Mouse (Mus musculus) cerebellum, postnatal 4 days (tissue): ENCODE measurements around the gene Actr1a.

Source experiments
- DNase-seq, 2 experiments: peaks; one replicate each; pipeline ENCODE4 v3.0.0; 2022; ENCODE audit warnings: low spot score in 2 of 2, mixed read lengths in 1 of 2

Actr1a gene

DNA sequence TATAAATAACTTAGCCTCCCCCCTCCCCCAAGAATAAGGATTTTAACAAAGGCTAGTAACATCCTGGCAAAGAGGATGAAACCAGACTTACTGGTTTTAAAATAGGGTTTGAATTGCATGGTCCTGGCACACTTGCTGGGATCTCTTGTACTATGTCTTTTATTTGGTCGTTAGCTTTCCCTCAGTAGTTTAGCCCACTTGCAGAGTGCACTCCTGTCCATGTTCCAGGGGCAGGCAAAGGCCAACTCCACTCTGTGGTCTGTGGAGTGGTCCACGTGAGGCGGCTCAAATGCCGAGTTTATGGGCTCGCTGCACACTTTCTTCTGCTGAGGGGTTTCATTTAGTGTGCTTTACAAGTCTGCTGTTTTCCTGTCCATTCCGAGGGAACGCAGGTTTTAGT, 4.3 kb upstream of the Actr1a start:
- no peak for DNase-seq

DNA sequence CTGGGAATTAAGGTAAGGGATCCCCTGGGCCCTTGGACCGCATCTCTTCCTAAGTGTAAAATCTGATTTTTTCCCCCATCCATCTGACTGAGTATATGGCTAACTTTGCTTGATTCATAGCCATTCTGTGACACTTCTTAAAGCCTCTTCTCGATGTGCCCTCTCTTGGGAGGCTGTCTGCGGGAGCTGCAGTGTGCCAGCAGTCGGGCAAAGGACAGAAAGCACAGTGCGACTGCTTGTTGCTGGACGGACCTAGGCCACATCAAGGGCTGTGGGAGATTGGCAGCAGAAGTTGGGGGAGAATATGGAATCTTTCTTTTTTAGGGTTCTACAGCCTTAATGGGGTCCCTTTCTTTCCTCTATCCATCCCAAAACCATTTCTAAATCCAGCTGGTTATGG, 3.8 kb upstream of the Actr1a start:
- no peak for DNase-seq

DNA sequence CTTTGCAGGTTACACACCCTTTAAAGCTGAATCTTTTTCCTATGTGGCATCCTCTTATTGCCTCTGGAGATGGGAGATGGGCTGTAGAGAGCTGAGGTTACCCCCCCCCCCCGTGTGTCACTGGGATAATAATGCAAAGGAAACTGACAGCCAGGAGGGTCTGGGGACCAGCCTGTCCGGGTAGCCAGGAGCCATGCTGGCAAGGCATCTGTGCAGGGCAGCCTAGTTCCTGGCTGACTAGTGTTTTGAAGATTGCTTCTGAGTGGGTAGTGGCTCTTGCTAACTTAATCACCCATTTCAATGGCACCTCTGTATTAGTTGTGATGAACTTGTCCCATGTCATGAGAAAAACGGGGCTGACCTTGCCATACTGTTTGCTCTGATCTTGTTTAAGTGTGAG, 2.9 kb upstream of the Actr1a start:
- no peak for DNase-seq

DNA sequence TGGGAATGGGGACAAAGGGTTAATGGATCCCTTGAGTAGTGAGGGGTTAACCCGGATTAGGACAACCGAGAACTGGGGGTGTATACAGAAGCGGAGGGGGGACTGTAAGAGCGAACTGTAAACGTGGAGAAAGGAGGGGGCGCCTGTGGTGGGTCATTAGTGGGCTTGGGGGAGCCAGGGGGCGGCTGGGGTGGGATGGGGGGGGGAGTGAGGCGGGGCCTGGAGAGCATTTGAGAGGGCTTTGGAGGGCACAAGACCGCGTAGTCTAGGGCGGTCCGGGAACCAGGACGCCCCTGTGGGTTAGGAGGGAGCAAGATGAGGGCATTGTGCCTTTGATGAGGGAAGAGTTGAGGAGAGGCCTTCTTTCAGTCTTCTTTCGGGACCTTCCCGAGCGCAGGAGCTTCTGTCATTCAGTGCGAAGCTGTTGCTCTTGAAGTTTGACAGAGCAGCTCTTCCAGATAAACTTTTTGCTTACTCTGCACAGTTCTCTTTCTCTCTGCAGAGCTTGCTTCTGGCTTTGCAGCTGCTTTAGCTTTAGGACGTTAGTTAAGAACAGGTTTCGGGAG, 2.0 kb upstream of the Actr1a start:
- no peak for DNase-seq

DNA sequence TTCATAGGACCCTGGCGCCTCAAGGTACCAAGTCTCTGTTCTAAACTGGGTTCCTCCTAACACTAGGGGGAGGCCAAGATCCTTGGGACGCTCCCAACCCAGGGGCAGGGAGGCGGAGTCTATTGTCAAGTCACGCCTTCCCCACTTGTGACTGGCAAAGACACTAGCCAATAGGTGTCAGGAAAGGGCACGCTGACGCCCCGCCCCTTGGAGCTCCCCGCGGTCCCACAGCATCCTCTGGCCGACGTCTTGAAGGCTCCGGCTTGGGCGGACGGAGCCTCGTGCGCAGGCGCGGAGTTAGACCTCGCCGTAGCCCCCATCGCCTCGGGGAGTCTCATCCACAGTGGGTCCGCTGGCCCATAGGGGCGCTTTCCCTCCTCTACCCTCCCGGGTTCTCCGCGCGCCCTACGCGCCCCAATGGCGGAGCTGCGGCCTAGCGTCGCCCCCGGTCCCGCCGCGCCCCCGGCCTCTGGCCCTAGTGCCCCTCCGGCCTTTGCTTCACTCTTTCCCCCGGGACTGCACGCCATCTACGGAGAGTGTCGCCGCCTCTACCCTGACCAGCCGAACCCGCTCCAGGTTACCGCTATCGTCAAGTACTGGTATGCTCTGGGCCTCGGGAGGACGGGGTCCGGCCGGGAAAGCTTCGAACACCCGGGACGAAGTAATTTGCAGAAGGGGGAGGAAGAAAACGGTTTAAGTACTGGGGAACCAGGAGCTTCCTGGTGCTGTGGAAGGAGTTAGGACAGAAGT, 1.3 kb upstream of the Actr1a start, which contains the start of gene Sufu:
Gene Sufu (plus strand): TSS at position 211 of the 750 bp plus-strand sequence.
- DNase-seq, result peak; percentile 96 to 98

DNA sequence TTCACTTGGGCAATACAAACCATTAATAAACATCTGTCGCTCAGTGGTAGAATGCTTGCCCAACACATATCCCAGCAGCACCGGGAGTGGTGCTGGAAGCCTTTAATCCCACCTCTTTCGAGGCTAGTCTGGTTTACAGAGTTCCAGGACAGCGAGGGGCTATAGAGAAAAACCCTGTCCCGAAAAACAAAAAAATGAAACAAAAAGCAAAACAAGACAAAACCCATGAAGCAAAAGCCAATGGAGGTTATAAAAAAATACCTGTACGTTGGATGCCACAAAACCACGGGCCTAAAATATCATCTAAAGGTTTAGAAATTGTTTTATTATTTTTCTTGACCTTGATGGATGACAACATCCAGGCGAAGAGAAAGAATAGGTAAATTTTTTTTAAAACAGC, 561 bp upstream of the Actr1a start:
- DNase-seq, result no peak

DNA sequence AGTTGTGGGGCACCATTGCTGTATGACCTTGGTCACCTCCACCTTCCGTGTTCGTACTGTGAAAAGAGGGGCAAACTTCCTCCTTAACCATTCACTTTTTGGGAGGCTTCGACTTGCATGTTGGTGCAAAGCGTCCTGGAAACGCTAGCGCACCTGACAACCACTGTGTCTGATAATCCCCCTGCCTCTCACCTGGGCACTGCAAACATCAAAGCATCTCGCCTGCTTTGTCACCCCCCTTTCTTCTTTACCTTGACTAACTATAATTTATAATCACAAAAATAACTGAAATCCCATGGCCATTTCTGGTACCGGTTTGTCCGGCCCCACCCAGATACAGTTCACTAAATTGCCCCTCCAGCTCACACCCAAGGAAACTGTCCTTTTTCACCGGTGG, 838 bp downstream of the Actr1a start:
- no peak for DNase-seq

DNA sequence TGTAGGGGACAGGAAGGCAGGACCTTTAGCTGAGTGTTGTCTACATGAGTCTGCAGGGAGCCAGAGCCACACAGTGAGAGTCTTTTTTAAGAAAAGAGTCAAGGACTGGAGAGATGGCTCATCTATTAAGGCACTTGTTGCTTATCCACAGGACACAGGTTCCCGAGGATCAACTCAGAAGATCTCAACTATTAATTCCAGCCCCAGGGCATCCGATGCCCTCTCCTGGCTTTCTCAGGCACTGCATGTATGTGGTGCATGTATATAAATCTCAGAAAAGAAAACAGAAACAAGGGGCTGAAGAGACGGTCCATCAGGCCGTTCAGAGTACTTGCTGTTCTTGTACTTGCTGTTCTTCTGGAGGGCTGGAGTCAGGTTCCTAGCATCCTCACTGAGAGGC, 3.5 kb downstream of the Actr1a start:
- peak in 1 of 2 experiments; percentile 45 for DNase-seq

DNA sequence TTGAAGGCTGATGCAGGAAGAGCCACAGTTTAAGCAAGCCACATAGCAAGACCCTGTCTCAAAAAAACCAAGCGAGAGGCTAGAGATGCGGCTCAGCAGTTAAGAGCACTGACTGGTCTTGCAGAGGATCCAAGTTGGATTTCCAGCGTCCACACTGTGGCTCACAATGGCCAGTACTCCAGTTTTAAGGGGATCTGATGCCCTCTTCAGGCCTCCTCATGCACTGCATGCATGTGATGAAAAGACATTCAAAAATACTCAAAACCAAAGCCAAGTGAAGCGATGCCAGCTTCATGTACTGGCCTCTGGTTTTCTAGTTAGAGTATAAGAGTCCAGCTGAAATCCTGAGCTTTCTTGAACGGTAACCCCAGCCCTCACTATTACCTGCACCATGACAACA, 5.7 kb downstream of the Actr1a start:
- no peak for DNase-seq

DNA sequence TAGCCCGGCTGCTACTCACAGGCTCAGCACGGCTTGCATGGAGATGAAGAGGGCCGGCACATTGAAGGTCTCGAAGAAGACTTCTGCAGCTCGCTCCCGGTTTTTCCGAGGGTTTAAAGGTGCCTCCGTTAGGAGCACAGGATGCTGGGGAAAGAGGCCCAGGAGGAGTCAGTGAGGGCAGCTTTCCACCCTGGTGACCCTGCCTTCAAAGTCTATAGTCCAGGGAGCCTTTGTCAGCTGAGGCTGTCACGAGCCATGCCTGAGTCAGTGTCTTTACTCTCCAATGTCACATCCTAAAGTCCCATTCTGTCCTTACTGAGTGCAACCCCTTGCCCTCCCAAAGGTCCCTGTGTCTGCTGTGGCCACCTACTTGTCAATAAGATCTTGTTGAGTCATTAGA, 13.3 kb downstream of the Actr1a start:
- DNase-seq, result no peak

DNA sequence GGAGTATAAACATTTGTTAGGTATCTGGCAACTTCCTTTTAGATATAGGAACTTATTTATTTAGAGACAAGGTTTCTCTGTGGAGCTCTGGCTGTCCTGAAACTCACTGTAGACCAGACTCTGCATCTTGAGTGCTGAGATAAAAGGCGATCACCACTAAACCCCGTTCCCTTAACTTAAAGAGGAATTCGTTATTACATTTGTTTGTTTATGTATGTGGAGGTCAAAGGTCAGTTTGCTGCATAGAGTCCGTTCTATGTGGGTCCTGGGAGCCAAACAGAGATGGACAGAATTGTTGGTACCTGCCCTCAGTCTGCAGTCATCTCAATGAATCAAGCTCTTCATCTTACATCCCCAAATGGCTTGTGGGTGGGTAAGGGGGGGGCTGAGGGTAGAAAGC, 19.7 kb downstream of the Actr1a start:
- no peak for DNase-seq

DNA sequence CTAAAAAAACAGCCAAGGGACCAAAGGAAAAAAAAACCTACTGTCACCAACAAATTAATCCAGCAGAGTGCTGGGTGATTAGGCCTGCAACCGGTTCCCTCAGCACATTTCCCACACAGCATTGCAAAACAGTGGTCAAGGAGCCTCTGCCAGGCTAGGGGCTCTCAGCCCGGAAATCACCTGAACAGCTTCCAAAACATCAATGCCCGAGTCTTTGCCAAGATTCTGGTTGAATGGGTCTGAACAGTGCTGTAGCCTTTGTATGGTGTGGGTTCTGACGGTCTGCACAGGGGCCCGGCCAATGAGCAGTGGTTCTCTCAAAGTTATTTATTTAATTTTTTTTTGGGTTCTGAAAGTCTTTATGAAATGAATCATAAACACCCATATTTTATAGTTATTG, 20.1 kb downstream of the Actr1a start:
- DNase-seq, result peak in 1 of 2 experiments; percentile 38

DNA sequence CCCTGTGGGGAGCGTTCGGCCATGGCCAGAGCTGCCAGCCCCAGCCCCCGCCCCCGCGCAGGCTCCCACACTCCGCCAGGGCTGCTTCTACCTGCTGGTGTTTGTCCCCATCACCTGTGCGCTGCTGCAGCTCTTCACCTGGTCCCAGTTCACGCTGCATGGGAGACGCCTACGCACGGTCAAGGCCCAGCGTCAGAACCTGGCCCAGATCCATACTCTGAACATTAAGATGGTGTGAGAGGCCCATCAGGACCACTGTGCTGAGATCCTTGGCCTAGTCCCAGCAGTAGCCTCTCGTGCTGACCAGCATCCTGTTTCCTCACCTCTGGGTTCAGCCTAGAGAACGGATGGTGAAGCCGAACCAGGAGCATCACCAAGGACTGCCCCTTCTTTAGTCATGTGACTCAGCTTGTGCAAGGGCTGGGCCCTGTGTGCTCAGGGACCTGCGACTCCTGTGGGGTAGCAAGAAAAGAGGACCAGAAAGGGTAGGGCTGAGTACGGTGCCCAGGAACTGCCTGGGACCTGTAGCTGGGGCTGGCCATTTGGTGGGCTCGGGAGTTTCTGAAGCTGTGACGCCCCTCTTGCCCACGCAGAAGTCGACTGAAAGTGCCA, 21.0 kb downstream of the Actr1a start:
- DNase-seq, result no peak

DNA sequence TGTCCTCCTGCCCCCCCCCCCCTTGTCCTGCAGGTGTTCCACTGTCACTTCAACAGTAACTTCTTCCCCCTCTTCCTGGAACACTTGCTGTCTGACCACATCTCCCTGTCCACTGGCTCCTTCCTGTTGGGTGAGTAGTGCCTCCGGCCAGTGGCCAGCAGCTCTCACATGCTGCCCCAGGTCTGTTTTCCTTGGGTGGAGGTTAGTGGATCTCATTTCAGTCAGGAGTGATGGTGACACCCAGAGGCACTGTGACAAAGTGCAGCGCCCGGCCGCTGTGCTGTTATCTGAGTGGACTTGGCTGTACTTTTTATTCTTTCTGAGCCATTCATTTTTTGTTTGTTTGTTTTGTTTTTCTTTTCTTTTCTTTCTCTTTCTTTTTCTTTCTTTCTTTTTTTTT, 26.3 kb downstream of the Actr1a start:
- peak in 1 of 2 experiments; percentile 56 for DNase-seq

DNA sequence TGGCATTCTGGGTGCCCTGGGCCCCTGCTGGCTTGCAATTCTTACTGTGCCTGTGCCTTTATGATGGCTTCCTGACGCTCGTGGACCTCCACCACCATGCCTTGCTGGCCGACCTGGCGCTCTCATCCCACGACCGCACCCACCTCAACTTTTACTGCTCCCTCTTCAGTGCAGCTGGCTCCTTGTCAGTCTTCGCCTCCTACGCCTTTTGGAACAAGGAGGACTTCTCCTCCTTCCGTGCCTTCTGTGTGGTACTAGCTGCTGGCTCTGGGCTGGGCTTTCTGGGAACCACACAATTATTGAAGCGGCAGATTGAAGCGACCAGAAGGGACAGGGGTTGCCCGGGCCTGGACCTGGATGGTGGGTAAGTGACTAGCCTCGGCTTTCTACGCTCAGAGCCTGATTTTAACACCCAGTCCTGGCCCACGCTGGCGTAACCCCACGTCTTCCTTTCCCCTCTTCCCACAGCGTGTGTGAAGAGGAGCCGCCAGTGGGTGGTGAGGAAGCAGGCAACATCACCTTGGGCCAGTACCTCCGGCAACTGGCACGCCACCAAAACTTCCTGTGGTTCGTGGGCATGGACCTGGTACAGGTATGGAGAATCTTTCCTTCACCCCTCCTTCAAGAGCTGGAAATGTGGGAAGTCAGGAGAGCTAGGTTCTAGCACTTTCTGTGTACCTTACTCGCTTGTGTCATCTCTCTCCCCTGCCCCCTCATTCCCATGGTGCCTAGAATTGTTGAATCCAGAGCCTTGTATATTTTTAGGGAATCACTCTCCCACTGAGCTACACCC, 27.6 kb downstream of the Actr1a start:
- no peak for DNase-seq

DNA sequence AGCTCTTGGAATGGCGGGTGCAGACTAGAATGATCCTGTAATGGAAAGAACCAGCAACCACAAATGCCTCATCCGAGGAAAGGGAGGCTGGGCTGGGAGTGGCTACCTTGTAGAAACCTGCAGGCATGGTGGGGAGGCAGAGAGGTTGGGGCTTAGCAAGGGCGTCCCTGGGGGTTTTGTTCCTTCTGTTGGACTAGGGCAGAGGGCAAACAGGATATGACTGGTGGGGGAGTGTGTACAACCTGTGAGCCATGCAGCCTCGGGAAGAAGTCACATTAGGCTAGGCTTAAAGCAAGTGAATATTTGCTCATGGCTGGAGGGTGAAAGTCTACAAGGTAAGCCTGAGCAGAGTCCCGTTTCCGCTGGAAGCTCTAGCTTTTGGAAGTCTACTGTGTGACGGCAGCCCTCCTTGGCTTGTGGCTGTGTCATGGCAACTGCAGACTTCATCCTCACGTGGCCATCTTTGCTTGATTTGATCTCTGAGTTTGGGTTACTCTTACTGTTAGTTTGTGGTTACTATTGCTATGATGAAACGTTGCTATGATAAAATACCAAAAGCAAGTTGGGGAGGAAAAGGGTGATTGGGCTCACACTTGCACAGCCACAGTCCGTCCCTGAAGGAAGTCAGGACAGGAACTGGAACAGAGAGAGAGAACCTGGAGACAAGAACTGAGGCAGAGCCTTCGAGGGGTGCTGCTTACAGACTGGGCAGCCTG, 32.1 kb downstream of the Actr1a start:
- DNase-seq, result no peak

DNA sequence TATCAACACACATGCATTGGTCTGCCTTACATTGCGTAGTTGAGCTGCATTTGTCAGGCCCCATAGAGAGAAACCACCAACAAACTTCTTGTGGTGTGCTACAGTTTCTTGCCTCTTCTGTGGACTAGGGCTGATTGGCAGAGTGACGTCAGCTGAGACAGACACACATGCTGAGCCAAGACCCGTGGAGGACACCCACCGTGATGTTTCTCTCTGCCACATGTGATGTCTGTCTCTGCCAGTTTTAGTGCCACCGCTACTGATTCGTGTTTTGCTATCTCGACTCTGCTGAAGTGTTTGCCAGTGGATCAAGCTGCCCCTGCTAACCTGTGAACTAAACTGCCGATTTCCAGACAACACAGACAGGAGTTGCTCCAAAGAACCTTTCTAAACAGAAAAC, 33.4 kb downstream of the Actr1a start:
- no peak for DNase-seq

DNA sequence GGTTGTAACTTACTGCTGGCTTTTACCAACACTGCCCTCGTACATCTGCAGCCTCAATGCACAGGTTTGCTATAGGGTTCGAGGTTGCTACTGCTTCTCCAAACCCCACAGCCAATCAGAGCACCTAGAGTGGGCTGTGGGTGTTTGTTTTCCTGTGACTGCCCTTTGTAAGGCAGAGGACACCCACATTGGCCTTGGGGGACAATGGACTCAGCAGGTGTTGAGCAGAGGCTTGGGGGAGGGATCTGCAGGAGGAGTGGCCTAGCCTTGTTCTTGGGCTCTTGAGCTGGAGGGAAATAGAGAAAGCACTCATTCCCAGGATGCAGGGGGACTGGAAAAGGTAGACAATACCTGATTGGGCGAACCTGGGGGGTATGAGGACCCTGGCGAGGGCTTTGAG, 37.2 kb downstream of the Actr1a start:
- no peak for DNase-seq

DNA sequence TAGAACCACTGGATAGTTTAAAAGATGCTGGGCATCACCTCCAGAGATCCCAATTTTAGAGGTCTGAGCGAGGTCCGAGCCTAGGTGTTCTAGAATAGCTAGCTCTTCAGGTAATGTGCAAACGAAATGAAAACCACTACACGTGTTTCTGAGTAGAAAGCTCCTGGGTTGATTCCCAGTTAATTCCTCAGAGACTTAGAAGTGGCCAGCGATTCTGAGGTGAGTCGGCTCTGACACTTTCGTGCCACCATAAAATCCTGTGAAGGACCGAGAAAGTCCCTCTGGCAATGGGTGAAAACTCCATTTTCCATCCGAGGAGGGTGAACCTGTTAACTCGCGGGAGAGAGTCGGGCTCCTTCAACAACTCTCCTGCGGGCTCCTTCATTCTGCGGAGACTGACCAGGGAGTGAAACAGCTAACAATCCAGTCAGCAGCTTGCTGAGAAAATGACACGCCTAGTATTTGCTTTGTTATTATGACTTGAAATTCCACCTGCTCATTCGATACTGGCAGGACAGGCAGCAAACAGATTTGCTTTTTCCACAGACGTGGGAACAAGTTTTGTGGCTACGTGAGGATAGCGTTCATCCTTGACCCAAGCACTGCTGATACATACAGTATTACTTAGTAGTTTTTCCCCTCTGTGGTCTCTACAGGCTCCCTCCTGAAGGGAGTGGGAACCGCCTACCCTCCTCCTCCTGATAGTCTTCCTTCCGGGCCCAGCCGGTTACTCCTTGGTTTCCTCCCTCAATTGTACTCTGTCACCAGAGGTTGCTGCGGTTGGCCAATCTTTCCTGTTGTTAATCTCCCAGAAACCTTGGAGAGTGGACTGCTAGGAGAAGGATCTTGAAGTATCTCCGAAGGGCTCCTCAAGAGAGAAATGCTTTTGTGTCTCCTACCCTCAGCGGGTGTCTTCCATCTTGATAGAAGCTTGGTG, 37.9 kb downstream of the Actr1a start:
- no peak for DNase-seq

DNA sequence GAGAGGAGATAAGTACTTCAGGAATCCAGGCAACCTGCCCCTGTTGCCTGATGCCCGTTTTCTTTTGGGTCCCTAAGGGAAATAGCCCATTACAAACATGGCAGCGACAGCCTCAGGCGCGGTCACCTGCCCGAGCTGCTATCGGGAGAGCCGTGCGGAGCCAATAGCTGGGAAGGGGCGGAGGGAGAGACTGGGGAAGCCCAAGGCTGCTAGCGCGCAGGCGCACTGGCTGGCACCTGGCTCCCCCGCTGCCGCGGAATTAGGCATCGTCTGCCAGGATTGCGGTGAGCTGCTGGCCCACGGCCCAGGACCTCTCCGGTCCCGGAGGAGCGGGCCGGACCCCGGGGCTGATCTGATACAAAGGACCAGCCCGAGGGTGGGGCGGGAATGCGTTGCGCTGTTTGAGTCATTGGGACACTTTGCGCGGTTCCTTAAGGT, 38.8 kb downstream of the Actr1a start:
- DNase-seq, result peak; percentile 66 to 81
